Mouse (Mus musculus) intestine, embryonic 15.5 days (tissue): ENCODE results near the gene Rrn3. TPM values are rescaled to one million over a fixed set of nuclear protein-coding genes. Genes with fewer than 3 reads are reported as not detected.
"Not testable (repeated sequence)": the region's sequence is repeated elsewhere in the genome, so short reads cannot be mapped to it uniquely, and the experiment has no call there.

Source experiments
- ATAC-seq: fragments of 200-750 bp; cut with Nextera tagmentation; 2 replicates; pipeline ENCODE4 v1.8.0; 2017; ENCODE audit warnings: moderate TSS enrichment, moderate library complexity
- H3K27ac ChIP-seq: fragments of 300-500 bp; sonication (generic); 2 replicates; pipeline ENCODE4 v1.5.1; 2015; ENCODE audit warnings: mild to moderate bottlenecking, inconsistent platforms
- H3K27me3 ChIP-seq: fragments of 300-500 bp; sonication (generic); replicated peaks from 2 replicates; pipeline ENCODE4 v1.6.1; 2015; ENCODE audit warnings: inconsistent platforms
- H3K36me3 ChIP-seq: fragments of 300-500 bp; sonication (generic); 2 replicates; pipeline ENCODE4 v1.6.1; 2015; ENCODE audit warnings: inconsistent platforms
- H3K4me1 ChIP-seq: fragments of 300-500 bp; sonication (generic); replicated peaks from 2 replicates; pipeline ENCODE4 v1.6.1; 2015; ENCODE audit warnings: inconsistent platforms
- H3K4me2 ChIP-seq: fragments of 300-500 bp; sonication (generic); replicated peaks from 2 replicates; pipeline ENCODE4 v1.6.1; 2015; ENCODE audit warnings: mild to moderate bottlenecking, inconsistent platforms
- H3K4me3 ChIP-seq: fragments of 300-500 bp; sonication (generic); replicated peaks from 2 replicates; pipeline ENCODE4 v1.5.1; 2015; ENCODE audit warnings: inconsistent platforms
- H3K9ac ChIP-seq: fragments of 300-500 bp; sonication (generic); 2 replicates; pipeline ENCODE4 v1.6.1; 2015; ENCODE audit warnings: inconsistent platforms
- H3K9me3 ChIP-seq: fragments of 300-500 bp; sonication (generic); 2 replicates; pipeline ENCODE4 v1.6.1; 2016; ENCODE audit warnings: inconsistent platforms
- WGBS: fragments of 180-500 bp; shearing (Covaris S2); methylation state at CpG from one replicate; pipeline ENCODE4 v1.1.7; 2015; 5-methylcytosine and 5-hydroxymethylcytosine counted together
- polyA plus RNA-seq: library from polyadenylated mRNA; unstranded; fragments of >200 nt; fragmentation: Nextera tagmentation; extraction: Ambion mirVana; gene quantifications from 2 replicates; pipeline ENCODE4 v1.2.1, GENCODE M21; 2015

Gene Rrn3
- polyA plus RNA-seq, 1 experiment from 2014 or later, result 54.5 TPM

- H3K4me2 ChIP-seq, result peak overlapping the region; percentile 99
- 1% methylated on average over 65 of the region's 65 CpGs for WGBS
- no peaks in the 10 kb centered on the region for H3K9me3 ChIP-seq
- no peaks in the 10 kb centered on the region for H3K36me3 ChIP-seq
- ATAC-seq, result peak; percentile 99
- no peak overlapping the region for H3K27ac ChIP-seq
- H3K27me3 ChIP-seq, result no peaks in the 10 kb centered on the region
- H3K4me3 ChIP-seq, result peak overlapping the region; percentile 65
- H3K4me1 ChIP-seq, result no peaks in the 10 kb centered on the region
- H3K9ac ChIP-seq, result peak overlapping the region; percentile 52
Measured at GRCm38 (mm10) chr16:13754400-13755190, 25.9 kb upstream of the Rrn3 start.

GRCm38 (mm10) chr16:13757823-13758222 lies 22.7 kb upstream of the Rrn3 start:
- no peak for ATAC-seq
- 96% methylated on average over 2 of the region's 2 CpGs for WGBS
- no peaks in the 10 kb centered on the region for H3K36me3 ChIP-seq
- H3K4me1 ChIP-seq, result no peaks in the 10 kb centered on the region
- H3K27me3 ChIP-seq, result no peaks in the 10 kb centered on the region
- no peak overlapping the region for H3K4me3 ChIP-seq
- no peak overlapping the region for H3K9ac ChIP-seq
- no peak overlapping the region for H3K27ac ChIP-seq
- H3K4me2 ChIP-seq, result no peak overlapping the region
- H3K9me3 ChIP-seq, result no peaks in the 10 kb centered on the region

GRCm38 (mm10) chr16:13762807-13763206 lies 17.7 kb upstream of the Rrn3 start:
- not testable (repeated sequence) for H3K36me3 ChIP-seq, H3K27ac ChIP-seq, H3K4me2 ChIP-seq, H3K4me1 ChIP-seq, H3K9me3 ChIP-seq, H3K4me3 ChIP-seq, H3K27me3 ChIP-seq, H3K9ac ChIP-seq, ATAC-seq
- 84% methylated on average over 1 of the region's 1 CpGs for WGBS

DNA sequence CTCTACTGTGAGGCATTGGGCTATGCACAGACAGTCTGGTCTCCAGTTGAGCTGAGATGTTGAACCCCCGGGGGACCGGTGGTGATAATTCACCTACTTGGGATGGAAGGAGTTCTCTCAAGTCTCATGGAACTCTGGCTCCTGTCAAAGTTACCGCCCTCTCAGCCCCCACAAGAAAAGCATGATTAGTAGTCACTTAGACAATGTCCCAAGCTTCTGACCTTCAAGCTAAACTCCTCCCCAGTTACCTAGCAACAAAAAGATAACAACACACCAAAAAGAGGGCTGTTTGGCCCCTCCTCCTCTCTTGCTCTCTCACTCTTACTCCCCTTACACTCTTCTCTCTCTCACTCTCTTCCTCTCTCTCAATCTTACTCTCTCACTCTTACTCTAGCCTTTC lies 16.0 kb upstream of the Rrn3 start:
- Histone ChIP-seq H3K27ac (no peak overlapping the region), H3K4me1 (no peaks in the 10 kb centered on the region), H3K27me3 (no peaks in the 10 kb centered on the region), H3K4me2 (no peak overlapping the region), H3K9ac (no peak overlapping the region), H3K4me3 (no peak overlapping the region), H3K9me3 (no peaks in the 10 kb centered on the region), H3K36me3 (no peaks in the 10 kb centered on the region)
- ATAC-seq, result no peak
- WGBS, result 64% methylated on average over 3 of the region's 3 CpGs

GRCm38 (mm10) chr16:13766367-13766766 lies 14.1 kb upstream of the Rrn3 start:
- H3K27me3 ChIP-seq, result no peaks in the 10 kb centered on the region
- no peaks in the 10 kb centered on the region for H3K9me3 ChIP-seq
- no peak for ATAC-seq
- H3K4me3 ChIP-seq, result no peak overlapping the region
- no peaks in the 10 kb centered on the region for H3K36me3 ChIP-seq
- H3K4me2 ChIP-seq, result no peak overlapping the region
- H3K4me1 ChIP-seq, result no peaks in the 10 kb centered on the region
- H3K27ac ChIP-seq, result no peak overlapping the region
- H3K9ac ChIP-seq, result no peak overlapping the region

GRCm38 (mm10) chr16:13771603-13772002 lies 8.9 kb upstream of the Rrn3 start:
- H3K9ac ChIP-seq, H3K36me3 ChIP-seq, H3K4me2 ChIP-seq, H3K4me3 ChIP-seq, H3K27me3 ChIP-seq, H3K4me1 ChIP-seq, H3K9me3 ChIP-seq, ATAC-seq, H3K27ac ChIP-seq: not testable (repeated sequence)
- 60% methylated on average over 4 of the region's 4 CpGs for WGBS

DNA sequence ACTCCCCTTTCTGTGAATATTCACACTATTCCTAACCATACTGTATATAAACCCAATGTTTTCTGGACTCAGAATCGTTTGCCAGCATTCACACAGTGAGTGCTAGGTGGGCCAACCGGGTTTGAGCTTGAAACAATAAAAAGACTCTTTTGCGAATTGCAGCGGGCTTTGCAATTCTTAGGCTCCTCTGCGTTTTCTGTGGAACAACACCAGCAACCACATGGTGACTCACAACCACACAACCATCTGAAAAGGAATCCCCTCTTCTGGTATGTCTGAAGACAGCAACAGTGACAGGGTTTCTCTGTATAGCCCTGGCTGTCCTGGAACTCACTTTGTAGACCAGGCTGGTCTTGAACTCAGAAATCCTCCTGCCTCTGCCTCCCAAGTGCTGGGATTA lies 8.5 kb upstream of the Rrn3 start:
- not testable (repeated sequence) for H3K27ac ChIP-seq, ATAC-seq, H3K4me1 ChIP-seq, H3K27me3 ChIP-seq, H3K9me3 ChIP-seq, H3K4me2 ChIP-seq, H3K4me3 ChIP-seq, H3K36me3 ChIP-seq, H3K9ac ChIP-seq
- WGBS, result 78% methylated on average over 5 of the region's 5 CpGs

GRCm38 (mm10) chr16:13774011-13774410 lies 6.5 kb upstream of the Rrn3 start:
- H3K27me3 ChIP-seq, H3K9me3 ChIP-seq, H3K36me3 ChIP-seq, ATAC-seq, H3K4me1 ChIP-seq, H3K4me3 ChIP-seq, H3K4me2 ChIP-seq, H3K27ac ChIP-seq, H3K9ac ChIP-seq: not testable (repeated sequence)
- WGBS, result 78% methylated on average over 2 of the region's 2 CpGs

DNA sequence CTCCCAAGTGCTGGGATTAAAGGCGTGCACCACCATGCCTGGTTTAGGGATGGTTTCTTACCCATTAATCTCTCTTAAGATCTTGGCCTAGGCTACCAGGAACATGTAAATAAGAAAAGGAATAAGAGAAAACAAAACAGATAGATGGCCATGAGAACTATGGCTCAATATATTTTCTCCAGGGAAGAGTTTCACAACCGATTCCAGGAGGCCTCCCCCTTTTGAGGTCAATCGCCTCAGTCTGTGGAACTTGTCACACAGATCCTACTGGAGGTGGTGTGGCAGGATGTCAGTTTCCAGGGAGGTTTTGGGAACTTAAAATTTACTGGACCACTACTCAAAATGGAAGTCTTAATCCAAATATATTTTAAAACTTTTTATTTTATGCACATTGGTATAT lies 5.9 kb upstream of the Rrn3 start:
- ATAC-seq, H3K4me3 ChIP-seq, H3K27ac ChIP-seq, H3K9ac ChIP-seq, H3K4me1 ChIP-seq, H3K4me2 ChIP-seq, H3K27me3 ChIP-seq, H3K36me3 ChIP-seq, H3K9me3 ChIP-seq: not testable (repeated sequence)
- 92% methylated on average over 3 of the region's 3 CpGs for WGBS

GRCm38 (mm10) chr16:13781216-13781615 lies 708 bp downstream of the Rrn3 start:
- 22% methylated on average over 8 of the region's 8 CpGs for WGBS
- Histone ChIP-seq H3K4me3 (peak overlapping the region; percentile 93), H3K9ac (peak overlapping the region; percentile 22; the same call in 1 of the 2 replicates), H3K36me3 (peaks cover 9% of the 10 kb centered on the region; the same call in 1 of the 2 replicates), H3K27ac (no peak overlapping the region), H3K27me3 (no peaks in the 10 kb centered on the region), H3K9me3 (no peaks in the 10 kb centered on the region), H3K4me2 (peak overlapping the region; percentile 73), H3K4me1 (0 out of 2 replicates have a peak, but pooled peaks cover 6% of the 10 kb centered on the region)
- ATAC-seq, result 0 out of 2 replicates have a peak, but pooled peaks have one; percentile 38

DNA sequence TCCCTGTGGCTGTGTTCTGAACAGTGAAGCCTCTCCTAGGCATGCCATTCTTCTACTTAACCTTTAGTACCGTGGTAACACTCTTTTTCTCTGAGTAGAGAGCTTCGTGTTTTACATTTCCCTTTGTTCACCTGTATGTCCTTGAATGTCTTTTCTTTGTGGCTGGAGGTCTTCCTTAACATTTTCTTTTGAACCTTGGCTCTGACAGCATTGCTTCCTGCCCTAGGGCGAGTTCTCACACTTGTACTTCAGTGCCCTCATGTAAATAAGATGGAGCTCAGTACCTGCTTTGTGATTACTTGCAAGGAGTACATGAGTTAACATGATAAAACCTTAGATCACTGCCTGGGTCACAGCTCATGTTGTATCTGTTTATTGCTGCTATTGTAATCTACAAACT lies 5.4 kb downstream of the Rrn3 start:
- H3K27me3 ChIP-seq, result no peaks in the 10 kb centered on the region
- H3K4me1 ChIP-seq, result 0 out of 2 replicates have a peak, but pooled peaks cover 6% of the 10 kb centered on the region
- H3K9ac ChIP-seq, result no peak overlapping the region
- no peak overlapping the region for H3K4me3 ChIP-seq
- no peaks in the 10 kb centered on the region for H3K9me3 ChIP-seq
- WGBS, result 83% methylated on average over 3 of the region's 3 CpGs
- H3K36me3 ChIP-seq, result peaks cover 32% of the 10 kb centered on the region
- H3K27ac ChIP-seq, result no peak overlapping the region
- no peak for ATAC-seq
- no peak overlapping the region for H3K4me2 ChIP-seq

DNA sequence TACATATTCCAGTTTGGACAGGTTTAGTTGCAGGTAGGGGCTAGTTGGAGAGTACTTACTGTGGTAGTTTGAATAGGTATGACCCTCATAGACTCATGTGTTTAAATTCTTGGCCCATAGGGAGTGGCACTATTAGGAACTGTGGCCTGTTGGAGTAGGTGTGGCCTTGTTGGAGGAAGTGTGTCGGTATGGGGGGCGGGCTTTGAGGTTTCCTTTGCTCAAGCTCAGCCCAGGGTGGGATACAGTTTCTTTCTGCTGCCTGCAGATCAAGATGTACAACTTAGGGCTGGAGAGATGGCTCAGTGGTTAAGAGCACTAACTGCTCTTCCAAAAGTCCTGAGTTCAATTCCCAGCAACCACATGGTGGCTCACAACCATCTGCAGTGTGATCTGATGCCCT lies 12.9 kb downstream of the Rrn3 start:
- not testable (repeated sequence) for H3K27me3 ChIP-seq, H3K9me3 ChIP-seq, H3K4me1 ChIP-seq, H3K9ac ChIP-seq, H3K4me3 ChIP-seq, H3K4me2 ChIP-seq, H3K27ac ChIP-seq, ATAC-seq
- peaks cover 44% of the 10 kb centered on the region for H3K36me3 ChIP-seq
- 96% methylated on average over 2 of the region's 2 CpGs for WGBS

GRCm38 (mm10) chr16:13796746-13797175 lies 16.3 kb downstream of the Rrn3 start:
- 88% methylated on average over 5 of the region's 5 CpGs for WGBS

More at GRCm38 (mm10) chr16:13796746-13797175, 16.3 kb downstream of the Rrn3 start:
- no peak for ATAC-seq
- Histone ChIP-seq H3K9ac (no peak overlapping the region), H3K36me3 (peaks cover 50% of the 10 kb centered on the region), H3K9me3 (no peaks in the 10 kb centered on the region), H3K4me3 (no peak overlapping the region), H3K4me1 (no peaks in the 10 kb centered on the region), H3K4me2 (no peak overlapping the region), H3K27me3 (no peaks in the 10 kb centered on the region), H3K27ac (no peak overlapping the region)
